10 mouse cellular contexts compared by ENCODE assay signal in the genomic region with DNA sequence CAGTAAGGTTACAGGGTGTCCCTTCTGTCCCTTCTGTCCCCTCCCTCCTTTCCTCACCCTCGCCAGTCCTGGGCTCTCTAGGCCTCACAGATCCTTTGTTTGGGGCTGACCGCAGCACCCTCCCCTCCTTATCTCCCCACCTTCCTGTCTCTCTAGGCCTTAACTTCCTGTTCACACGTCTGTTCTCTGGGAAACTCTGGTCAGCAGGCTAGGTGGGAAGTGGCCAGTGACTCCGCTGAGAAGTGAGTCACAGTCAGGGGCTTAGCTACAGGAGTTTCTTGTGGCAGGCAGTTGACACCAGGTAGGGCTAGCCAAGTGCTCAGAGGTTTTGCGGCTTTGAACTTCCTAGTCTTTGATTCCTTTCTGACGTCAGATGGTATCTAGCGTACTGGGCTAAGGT. TPM values are rescaled to one million over a fixed set of nuclear protein-coding genes. Genes with fewer than 3 reads are reported as not detected.
DNase-seq lines count a peak whose midpoint lies in the region; ATAC-seq lines count a peak whose summit lies in the region.
"Had no signal": no experiment of that assay in that cellular context is flagged by ENCODE, and none has a peak within 500 bp of the region (broad histone marks: within the 10 kb centered on the region; RNA-seq: fewer than 3 reads in every experiment).

No protein-coding gene starts in this region.

- peaks cover 55% of the 10 kb centered on the region for H3K36me3 ChIP-seq in kidney, embryonic 15.5 days
- H3K36me3 ChIP-seq in kidney, embryonic 14.5 days (ENCODE audit: control insufficient read depth, insufficient read depth, low read length): peaks cover 47% of the 10 kb centered on the region
- H3K36me3 ChIP-seq in liver, embryonic 11.5 days (ENCODE audit: control insufficient read depth, insufficient read depth, low read length): peaks cover 7% of the 10 kb centered on the region; the same call in 1 of the 2 replicates

- H3K9me3 ChIP-seq in kidney, embryonic 15.5 days (replicated peaks): no peaks in the 10 kb centered on the region
- no peaks in the 10 kb centered on the region for H3K9me3 ChIP-seq in kidney, embryonic 14.5 days (ENCODE audit: control insufficient read depth, low read length)
- no peaks in the 10 kb centered on the region for H3K9me3 ChIP-seq in liver, embryonic 11.5 days (ENCODE audit: control insufficient read depth, low read length)

- ATAC-seq in kidney, embryonic 15.5 days (replicated peaks; ENCODE audit: low FRiP score): no peak
- ATAC-seq in kidney, embryonic 14.5 days (ENCODE audit: low FRiP score, low TSS enrichment): no peak
- ATAC-seq in common myeloid progenitor, adult 5-6 weeks (replicated peaks; ENCODE audit: low read depth, poor library complexity, severe bottlenecking): peak; percentile 84
- ATAC-seq in liver, embryonic 11.5 days (replicated peaks; ENCODE audit: low FRiP score): 0 out of 2 replicates have a peak, but pooled peaks have one; percentile 11
- peak; percentile 83 for ATAC-seq in neutrophil, adult 5-6 weeks (ENCODE audit: extremely low read depth, insufficient number of reproducible peaks, low FRiP score, poor library complexity, severe bottlenecking)
- ATAC-seq in erythroid progenitor cell, adult 5-6 weeks (replicated peaks; ENCODE audit: low FRiP score, poor library complexity, severe bottlenecking): no peak

- H3K4me1 ChIP-seq in kidney, embryonic 15.5 days: peaks cover 33% of the 10 kb centered on the region
- peaks cover 18% of the 10 kb centered on the region for H3K4me1 ChIP-seq in kidney, embryonic 14.5 days (ENCODE audit: control insufficient read depth, insufficient read depth, low read length)
- H3K4me1 ChIP-seq in liver, embryonic 11.5 days (replicated peaks; ENCODE audit: control insufficient read depth, insufficient read depth, low read length): peaks cover 27% of the 10 kb centered on the region

- H3K27ac ChIP-seq in kidney, embryonic 15.5 days: 0 out of 2 replicates have a peak overlapping the region, but pooled peaks have one; percentile 42
- no peak overlapping the region for H3K27ac ChIP-seq in kidney, embryonic 14.5 days (ENCODE audit: low read depth, low read length)
- peak overlapping the region; percentile 28; the same call in 1 of the 2 replicates for H3K27ac ChIP-seq in liver, embryonic 11.5 days (ENCODE audit: low read depth, low read length)

- WGBS in kidney, embryonic 15.5 days: 54% methylated on average over 7 of the region's 7 CpGs
- WGBS in kidney, embryonic 14.5 days: 55% methylated on average over 7 of the region's 7 CpGs
- 19% methylated on average over 7 of the region's 7 CpGs for WGBS in liver, embryonic 11.5 days

- DNase-seq in liver, embryonic 11.5 days (ENCODE audit: low spot score): peak; percentile 31
- no peak for DNase-seq in layer of hippocampus, adult 11-12 months (ENCODE audit: low spot score)
- DNase-seq in thymus, postnatal 10 days (ENCODE audit: low spot score in 2 of 2): no peak

- H3K4me3 ChIP-seq in kidney, embryonic 15.5 days (replicated peaks): no peak overlapping the region
- no peak overlapping the region for H3K4me3 ChIP-seq in kidney, embryonic 14.5 days (ENCODE audit: low read length)
- H3K4me3 ChIP-seq in liver, embryonic 11.5 days (ENCODE audit: low read depth, low read length): no peak overlapping the region

- no peaks in the 10 kb centered on the region for H3K27me3 ChIP-seq in kidney, embryonic 15.5 days
- no peaks in the 10 kb centered on the region for H3K27me3 ChIP-seq in kidney, embryonic 14.5 days (ENCODE audit: control insufficient read depth, insufficient read depth, low read length)
- H3K27me3 ChIP-seq in liver, embryonic 11.5 days (replicated peaks; ENCODE audit: control insufficient read depth, insufficient read depth, low read length): no peaks in the 10 kb centered on the region

- H3K4me2 ChIP-seq in kidney, embryonic 15.5 days: no peak overlapping the region
- H3K4me2 ChIP-seq in kidney, embryonic 14.5 days (replicated peaks; ENCODE audit: low read depth, low read length): no peak overlapping the region
- H3K4me2 ChIP-seq in liver, embryonic 11.5 days: peak overlapping the region; percentile 13; the same call in 1 of the 2 replicates

- peak overlapping the region; percentile 3; the same call in 1 of the 2 replicates for H3K9ac ChIP-seq in kidney, embryonic 15.5 days
- no peak overlapping the region for H3K9ac ChIP-seq in kidney, embryonic 14.5 days (ENCODE audit: low read depth, low read length)
- H3K9ac ChIP-seq in liver, embryonic 11.5 days (ENCODE audit: low read depth, low read length): 0 out of 2 replicates have a peak overlapping the region, but pooled peaks have one; percentile 26

RNA-seq across cellular contexts. Expression of a gene that starts 3.1 kb away (rescaled TPM):
- polyA plus RNA-seq in kidney, embryonic 15.5 days (2015; fragmentation: Nextera tagmentation; extraction: Ambion mirVana): 4.3 and 21.7 TPM in 2 replicates
- polyA plus RNA-seq in kidney, embryonic 14.5 days (2014; fragmentation: Nextera tagmentation; extraction: Ambion mirVana): 2.2 and 2.6 TPM in 2 replicates
- not detected in 2 replicates for total RNA-seq in common myeloid progenitor, adult 5-6 weeks (2017)
- polyA plus RNA-seq in liver, embryonic 11.5 days (2014; fragmentation: Nextera tagmentation; extraction: Ambion mirVana): 0.58 and 0.60 TPM in 2 replicates
- 12.8 and 18.0 TPM in 2 replicates for total RNA-seq in neutrophil, adult 5-6 weeks (2017)
- total RNA-seq in erythroid progenitor cell, adult 5-6 weeks (2015; ENCODE audit: low replicate concordance): not detected in 2 replicates
- not detected in 2 replicates for total RNA-seq in erythroid progenitor cell, adult 5-6 weeks (2017; ENCODE audit: low replicate concordance)
- total RNA-seq: left cerebral cortex, postnatal 25 days had no signal

RNA-seq across cellular contexts. Expression of a gene that starts 5.8 kb away (rescaled TPM):
- 19.5 and 23.5 TPM in 2 replicates for polyA plus RNA-seq in kidney, embryonic 15.5 days (2015; fragmentation: Nextera tagmentation; extraction: Ambion mirVana)
- 15.9 and 20.5 TPM in 2 replicates for polyA plus RNA-seq in kidney, embryonic 14.5 days (2014; fragmentation: Nextera tagmentation; extraction: Ambion mirVana)
- 8.0 and 12.1 TPM in 2 replicates for total RNA-seq in common myeloid progenitor, adult 5-6 weeks (2017)
- 13.1 and 13.2 TPM in 2 replicates for polyA plus RNA-seq in liver, embryonic 11.5 days (2014; fragmentation: Nextera tagmentation; extraction: Ambion mirVana)
- 15.0 and 17.9 TPM in 2 replicates for total RNA-seq in neutrophil, adult 5-6 weeks (2017)
- total RNA-seq in erythroid progenitor cell, adult 5-6 weeks (2015; ENCODE audit: low replicate concordance): 0.72 TPM in 1 of 2 replicates, not detected in the other
- 0.90 and 1.3 TPM in 2 replicates for total RNA-seq in erythroid progenitor cell, adult 5-6 weeks (2017; ENCODE audit: low replicate concordance)

RNA-seq across cellular contexts. Expression of a gene that starts 8.8 kb away (rescaled TPM):
- polyA plus RNA-seq in kidney, embryonic 15.5 days (2015; fragmentation: Nextera tagmentation; extraction: Ambion mirVana): 0.39 TPM in 1 of 2 replicates, not detected in the other
- not detected in 2 replicates for polyA plus RNA-seq in kidney, embryonic 14.5 days (2014; fragmentation: Nextera tagmentation; extraction: Ambion mirVana)
- total RNA-seq in common myeloid progenitor, adult 5-6 weeks (2017): 0.96 TPM in 1 of 2 replicates, not detected in the other
- not detected in 2 replicates for polyA plus RNA-seq in liver, embryonic 11.5 days (2014; fragmentation: Nextera tagmentation; extraction: Ambion mirVana)
- total RNA-seq in neutrophil, adult 5-6 weeks (2017): not detected in 2 replicates
- total RNA-seq in erythroid progenitor cell, adult 5-6 weeks (2015; ENCODE audit: low replicate concordance): not detected in 2 replicates
- total RNA-seq in erythroid progenitor cell, adult 5-6 weeks (2017; ENCODE audit: low replicate concordance): not detected in 2 replicates
- total RNA-seq: left cerebral cortex, postnatal 25 days had no signal
- polyA plus RNA-seq: hindbrain, embryonic 11.5 days had no signal

RNA-seq across cellular contexts. Expression of a gene that starts 8.8 kb away (rescaled TPM):
- 897 and 954 TPM in 2 replicates for polyA plus RNA-seq in kidney, embryonic 15.5 days (2015; fragmentation: Nextera tagmentation; extraction: Ambion mirVana)
- polyA plus RNA-seq in kidney, embryonic 14.5 days (2014; fragmentation: Nextera tagmentation; extraction: Ambion mirVana): 1,039 and 1,151 TPM in 2 replicates
- 275 and 332 TPM in 2 replicates for total RNA-seq in common myeloid progenitor, adult 5-6 weeks (2017)
- 478 and 500 TPM in 2 replicates for polyA plus RNA-seq in liver, embryonic 11.5 days (2014; fragmentation: Nextera tagmentation; extraction: Ambion mirVana)
- 514 and 537 TPM in 2 replicates for total RNA-seq in neutrophil, adult 5-6 weeks (2017)
- 61.6 and 73.4 TPM in 2 replicates for total RNA-seq in erythroid progenitor cell, adult 5-6 weeks (2015; ENCODE audit: low replicate concordance)
- total RNA-seq in erythroid progenitor cell, adult 5-6 weeks (2017; ENCODE audit: low replicate concordance): 14.5 and 51.7 TPM in 2 replicates

RNA-seq across cellular contexts. Expression of a gene that starts 20.0 kb away (rescaled TPM):
- 55.2 and 59.7 TPM in 2 replicates for polyA plus RNA-seq in kidney, embryonic 15.5 days (2015; fragmentation: Nextera tagmentation; extraction: Ambion mirVana)
- polyA plus RNA-seq in kidney, embryonic 14.5 days (2014; fragmentation: Nextera tagmentation; extraction: Ambion mirVana): 54.4 and 61.4 TPM in 2 replicates
- total RNA-seq in common myeloid progenitor, adult 5-6 weeks (2017): 120 and 124 TPM in 2 replicates
- polyA plus RNA-seq in liver, embryonic 11.5 days (2014; fragmentation: Nextera tagmentation; extraction: Ambion mirVana): 32.7 and 33.5 TPM in 2 replicates
- 416 and 446 TPM in 2 replicates for total RNA-seq in neutrophil, adult 5-6 weeks (2017)
- total RNA-seq in erythroid progenitor cell, adult 5-6 weeks (2015; ENCODE audit: low replicate concordance): 31.0 TPM in 1 of 2 replicates, not detected in the other
- 0.90 and 20.6 TPM in 2 replicates for total RNA-seq in erythroid progenitor cell, adult 5-6 weeks (2017; ENCODE audit: low replicate concordance)

Comparison
In these comparisons a context has a peak if more than half of its experiments do, and no peak if none do; other contexts are left out.
1. ATAC-seq: peak in common myeloid progenitor, adult 5-6 weeks (single experiment), liver, embryonic 11.5 days (single experiment) and neutrophil, adult 5-6 weeks (single experiment); none in kidney, embryonic 15.5 days (single experiment), kidney, embryonic 14.5 days (single experiment) and erythroid progenitor cell, adult 5-6 weeks (single experiment).
2. RNA of a gene that starts 3.1 kb away (total RNA-seq): 12.8 to 18.0 TPM in neutrophil, adult 5-6 weeks; not detected in common myeloid progenitor, adult 5-6 weeks and not detected in erythroid progenitor cell, adult 5-6 weeks; every median in the first group is over 10 times any median in the second.